ENCODE assay signal across 16 mouse cellular contexts in the genomic region with DNA sequence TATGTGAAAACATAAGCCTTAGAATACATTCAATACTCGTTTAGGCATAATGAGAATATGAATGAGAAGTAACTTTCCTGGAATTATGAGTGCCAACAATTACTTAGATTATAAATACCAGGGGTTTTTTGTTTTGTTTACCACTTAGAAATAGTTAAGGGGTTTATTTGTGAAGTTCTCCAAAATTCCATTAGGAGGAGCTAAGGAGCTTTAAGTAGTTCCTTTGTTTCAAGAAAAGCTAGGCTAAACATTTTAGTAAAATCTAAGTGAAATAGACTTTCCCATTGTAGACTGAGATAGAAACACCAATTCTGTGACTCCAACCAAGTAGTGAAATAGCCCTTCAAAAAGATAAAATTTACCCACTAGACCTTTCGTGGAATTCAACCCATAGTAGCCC.
A peak's percentile ranks its signal among the peaks of the same experiment; 100 is the strongest.
DNase-seq lines count a peak whose midpoint lies in the region; ATAC-seq and TF ChIP-seq lines count a peak whose summit lies in the region.
"Had no signal": no experiment of that assay in that cellular context is flagged by ENCODE, and none has a peak within 500 bp of the region (broad histone marks: within the 10 kb centered on the region; RNA-seq: fewer than 3 reads in every experiment).

No protein-coding gene starts in this region.

- H3K9ac ChIP-seq in forebrain, embryonic 14.5 days (ENCODE audit: low read length) = no peak overlapping the region
- no peak overlapping the region for H3K9ac ChIP-seq in forebrain, embryonic 12.5 days
- no peak overlapping the region for H3K9ac ChIP-seq in liver, postnatal 0 days (replicated peaks)
- H3K9ac ChIP-seq: liver, embryonic 13.5 days; neural tube, embryonic 12.5 days had no signal

- ATAC-seq in forebrain, embryonic 14.5 days = no peak
- no peak for ATAC-seq in forebrain, embryonic 12.5 days (ENCODE audit: low FRiP score)
- no peak for ATAC-seq in liver, postnatal 0 days
- ATAC-seq: midbrain, embryonic 16.5 days had no signal

- H3K4me2 ChIP-seq in forebrain, embryonic 14.5 days (ENCODE audit: low read length) = no peak overlapping the region
- H3K4me2 ChIP-seq in forebrain, embryonic 12.5 days = no peak overlapping the region
- no peak overlapping the region for H3K4me2 ChIP-seq in liver, postnatal 0 days (ENCODE audit: low read depth, low read length)
- H3K4me2 ChIP-seq: liver, embryonic 13.5 days; neural tube, embryonic 12.5 days had no signal

- TF ChIP-seq POLR2A in cerebellum, adult 2 months (IDR thresholded peaks at IDR 0.05; ENCODE audit: borderline replicate concordance, insufficient read depth, low read length) = no peak

- H3K27me3 ChIP-seq in forebrain, embryonic 14.5 days (replicated peaks; ENCODE audit: control insufficient read depth, insufficient read depth, low read length) = no peaks in the 10 kb centered on the region
- H3K27me3 ChIP-seq in forebrain, embryonic 12.5 days = no peaks in the 10 kb centered on the region
- no peaks in the 10 kb centered on the region for H3K27me3 ChIP-seq in liver, postnatal 0 days (ENCODE audit: insufficient read depth, low read length)
- H3K27me3 ChIP-seq in cerebellum, adult 2 months (ENCODE audit: control insufficient read depth, insufficient read depth, low read length) = no peaks in the 10 kb centered on the region
- H3K27me3 ChIP-seq: liver, embryonic 13.5 days; neural tube, embryonic 12.5 days had no signal

- no peaks in the 10 kb centered on the region for H3K36me3 ChIP-seq in forebrain, embryonic 14.5 days (ENCODE audit: control insufficient read depth, insufficient read depth, low read length)
- H3K36me3 ChIP-seq in forebrain, embryonic 12.5 days (replicated peaks) = no peaks in the 10 kb centered on the region
- H3K36me3 ChIP-seq in liver, postnatal 0 days (replicated peaks; ENCODE audit: insufficient read depth, low read length) = no peaks in the 10 kb centered on the region
- H3K36me3 ChIP-seq: liver, embryonic 13.5 days; neural tube, embryonic 12.5 days had no signal

- 0 out of 2 replicates have a peak, but pooled peaks have one; percentile 4 for TF ChIP-seq CTCF in liver, postnatal 0 days (IDR thresholded peaks at IDR 0.05; ENCODE audit: low read depth)
- TF ChIP-seq CTCF in cerebellum, adult 2 months (IDR thresholded peaks at IDR 0.05; ENCODE audit: borderline replicate concordance, insufficient read depth, low read depth, low read length) = no peak

- no peak for TF ChIP-seq EP300 in liver, postnatal 0 days (IDR thresholded peaks at IDR 0.05; ENCODE audit: low read depth)

- peak; percentile 16 for DNase-seq in forebrain, embryonic 14.5 days (ENCODE audit: low spot score)
- no peak for DNase-seq in liver, postnatal 0 days
- no peak for DNase-seq in liver
- peak; percentile 56 for DNase-seq in MN1 (ENCODE audit: low spot score)
- DNase-seq in hindlimb bud, embryonic 11.5 days (ENCODE audit: extremely low spot score, low read depth, low spot score) = peak; percentile 28
- no peak for DNase-seq in cerebellum, adult 2 months
- DNase-seq in layer of hippocampus, adult 11-12 months (ENCODE audit: low spot score) = no peak
- DNase-seq: cerebellum, adult 18-20 months; heart, adult 11 months; kidney, postnatal 4 days; liver, embryonic 13.5 days; thymus, adult 2 months had no signal

- WGBS in forebrain, embryonic 14.5 days = 66% methylated on average over 2 of the region's 2 CpGs
- WGBS in forebrain, embryonic 12.5 days = 57% methylated on average over 2 of the region's 2 CpGs
- WGBS in liver, postnatal 0 days (ENCODE audit: insufficient replicate concordance) = 63% methylated on average over 2 of the region's 2 CpGs
- WGBS in cerebellum, adult 2 months = 71% methylated on average over 2 of the region's 2 CpGs

- no peak overlapping the region for H3K27ac ChIP-seq in forebrain, embryonic 14.5 days (ENCODE audit: low read depth, low read length)
- no peak overlapping the region for H3K27ac ChIP-seq in forebrain, embryonic 12.5 days
- no peak overlapping the region for H3K27ac ChIP-seq in liver, postnatal 0 days (ENCODE audit: low read depth)
- no peak overlapping the region for H3K27ac ChIP-seq in cerebellum, adult 2 months (ENCODE audit: insufficient read depth, low read length)
- H3K27ac ChIP-seq: liver, embryonic 13.5 days; macrophage; neural tube, embryonic 12.5 days had no signal

- no peak overlapping the region for H3K4me3 ChIP-seq in forebrain, embryonic 14.5 days (ENCODE audit: low read depth, low read length)
- no peak overlapping the region for H3K4me3 ChIP-seq in forebrain, embryonic 12.5 days (replicated peaks)
- no peak overlapping the region for H3K4me3 ChIP-seq in liver, postnatal 0 days (ENCODE audit: low read depth, low read length)
- no peak overlapping the region for H3K4me3 ChIP-seq in cerebellum, adult 2 months (replicated peaks; ENCODE audit: insufficient read depth, low read depth, low read length)
- H3K4me3 ChIP-seq: liver, embryonic 13.5 days; neural tube, embryonic 12.5 days had no signal

- no peaks in the 10 kb centered on the region for H3K4me1 ChIP-seq in forebrain, embryonic 14.5 days (ENCODE audit: control insufficient read depth, insufficient read depth, low read length)
- H3K4me1 ChIP-seq in forebrain, embryonic 12.5 days = no peaks in the 10 kb centered on the region
- no peaks in the 10 kb centered on the region for H3K4me1 ChIP-seq in liver, postnatal 0 days (ENCODE audit: insufficient read depth)
- H3K4me1 ChIP-seq in cerebellum, adult 2 months (ENCODE audit: control insufficient read depth, insufficient read depth, low read length) = no peaks in the 10 kb centered on the region
- H3K4me1 ChIP-seq: liver, embryonic 13.5 days; neural tube, embryonic 12.5 days had no signal

- H3K9me3 ChIP-seq in forebrain, embryonic 14.5 days (replicated peaks; ENCODE audit: control insufficient read depth, low read length) = no peaks in the 10 kb centered on the region
- H3K9me3 ChIP-seq in forebrain, embryonic 12.5 days = no peaks in the 10 kb centered on the region
- H3K9me3 ChIP-seq in liver, postnatal 0 days (ENCODE audit: low read length) = no peaks in the 10 kb centered on the region
- H3K9me3 ChIP-seq: liver, embryonic 13.5 days; neural tube, embryonic 12.5 days had no signal

Comparison
In these comparisons a context has a peak if more than half of its experiments do, and no peak if none do; other contexts are left out.
1. DNase-seq: peak in forebrain, embryonic 14.5 days (single experiment), MN1 (single experiment) and hindlimb bud, embryonic 11.5 days (single experiment); none in liver, postnatal 0 days (single experiment), liver (single experiment), cerebellum, adult 2 months (0 of 2) and layer of hippocampus, adult 11-12 months (single experiment).